ENCODE assay signal across 9 mouse cellular contexts in genomic region chr1:130699937-130700633, GRCm38 (mm10). TPM values are rescaled to one million over a fixed set of nuclear protein-coding genes. Genes with fewer than 3 reads are reported as not detected.
A peak's percentile ranks its signal among the peaks of the same experiment; 100 is the strongest.
DNase-seq lines count a peak whose midpoint lies in the region; ATAC-seq and TF ChIP-seq lines count a peak whose summit lies in the region.
"Had no signal": no experiment of that assay in that cellular context is flagged by ENCODE, and none has a peak within 500 bp of the region (broad histone marks: within the 10 kb centered on the region; RNA-seq: fewer than 3 reads in every experiment).

No protein-coding gene starts in this region.

- no peak for TF ChIP-seq CTCF in liver, postnatal 0 days (IDR thresholded peaks at IDR 0.05; ENCODE audit: low read depth)

- H3K9me3 ChIP-seq in heart, embryonic 11.5 days (replicated peaks; ENCODE audit: control insufficient read depth, low read length) = no peaks in the 10 kb centered on the region
- no peaks in the 10 kb centered on the region for H3K9me3 ChIP-seq in liver, postnatal 0 days (ENCODE audit: low read length)
- H3K9me3 ChIP-seq in forebrain, embryonic 10.5 days = no peaks in the 10 kb centered on the region

- H3K27ac ChIP-seq in heart, embryonic 11.5 days (ENCODE audit: low read depth, low read length) = no peak overlapping the region
- no peak overlapping the region for H3K27ac ChIP-seq in liver, postnatal 0 days (ENCODE audit: low read depth)
- H3K27ac ChIP-seq in forebrain, embryonic 10.5 days = no peak overlapping the region

- no peaks in the 10 kb centered on the region for H3K4me1 ChIP-seq in heart, embryonic 11.5 days (ENCODE audit: control insufficient read depth, insufficient read depth, low read length)
- H3K4me1 ChIP-seq in liver, postnatal 0 days (ENCODE audit: insufficient read depth) = no peaks in the 10 kb centered on the region
- no peaks in the 10 kb centered on the region for H3K4me1 ChIP-seq in forebrain, embryonic 10.5 days

- peak; percentile 98 for DNase-seq in heart, adult 11 months
- DNase-seq in cerebellum, adult 8-10 months = peak; percentile 41
- peak; percentile 17 for DNase-seq in layer of hippocampus, adult 9-11 months
- DNase-seq in right cerebral cortex, postnatal 25 days = peak; percentile 19
- no peak for DNase-seq in liver, postnatal 0 days
- no peak for DNase-seq in forebrain, embryonic 10.5 days (ENCODE audit: extremely low spot score, low spot score)
- no peak for DNase-seq in retina, embryonic 14.5 days (ENCODE audit: low spot score)

- H3K9ac ChIP-seq in heart, embryonic 11.5 days (ENCODE audit: low read depth, low read length) = no peak overlapping the region
- H3K9ac ChIP-seq in liver, postnatal 0 days (replicated peaks) = no peak overlapping the region

- no peak overlapping the region for H3K4me3 ChIP-seq in heart, embryonic 11.5 days (ENCODE audit: low read depth, low read length)
- no peak overlapping the region for H3K4me3 ChIP-seq in liver, postnatal 0 days (ENCODE audit: low read depth, low read length)
- no peak overlapping the region for H3K4me3 ChIP-seq in forebrain, embryonic 10.5 days

- ATAC-seq in heart, embryonic 11.5 days (replicated peaks; ENCODE audit: insufficient number of reproducible peaks, low FRiP score, low TSS enrichment) = no peak
- no peak for ATAC-seq in liver, postnatal 0 days

- peaks cover 13% of the 10 kb centered on the region for H3K36me3 ChIP-seq in heart, embryonic 11.5 days (ENCODE audit: control insufficient read depth, insufficient read depth, low read length)
- peaks cover 56% of the 10 kb centered on the region for H3K36me3 ChIP-seq in liver, postnatal 0 days (replicated peaks; ENCODE audit: insufficient read depth, low read length)
- H3K36me3 ChIP-seq in forebrain, embryonic 10.5 days (replicated peaks) = peaks cover 62% of the 10 kb centered on the region

- no peak overlapping the region for H3K4me2 ChIP-seq in heart, embryonic 11.5 days
- H3K4me2 ChIP-seq in liver, postnatal 0 days (ENCODE audit: low read depth, low read length) = no peak overlapping the region

- 86% methylated on average over 10 of the region's 10 CpGs for WGBS in heart, embryonic 11.5 days (ENCODE audit: insufficient replicate concordance)
- WGBS in liver, postnatal 0 days (ENCODE audit: insufficient replicate concordance) = 81% methylated on average over 10 of the region's 10 CpGs
- WGBS in forebrain, embryonic 10.5 days = 91% methylated on average over 10 of the region's 10 CpGs

- H3K27me3 ChIP-seq in heart, embryonic 11.5 days (ENCODE audit: control insufficient read depth, insufficient read depth, low read length) = no peaks in the 10 kb centered on the region
- H3K27me3 ChIP-seq in liver, postnatal 0 days (ENCODE audit: insufficient read depth, low read length) = no peaks in the 10 kb centered on the region
- H3K27me3 ChIP-seq in forebrain, embryonic 10.5 days (ENCODE audit: poor library complexity, severe bottlenecking) = no peaks in the 10 kb centered on the region

- no peak for TF ChIP-seq EP300 in liver, postnatal 0 days (IDR thresholded peaks at IDR 0.05; ENCODE audit: low read depth)

RNA-seq across cellular contexts. Expression of gene Gm29427, which starts 15.5 kb away (rescaled TPM):
- not detected in 2 replicates for polyA plus RNA-seq in heart, embryonic 11.5 days (2014; fragmentation: Nextera tagmentation; extraction: Ambion mirVana)
- polyA plus RNA-seq in liver, postnatal 0 days (2015; fragmentation: Nextera tagmentation; extraction: Ambion mirVana) = 0.07 TPM in 1 of 2 replicates, not detected in the other
- polyA plus RNA-seq in forebrain, embryonic 10.5 days (2016; fragmentation: Nextera tagmentation; extraction: Ambion mirVana) = not detected in 2 replicates
- polyA plus RNA-seq: limb, embryonic 14.5 days had no signal

RNA-seq across cellular contexts. Expression of gene Yod1, which starts 17.0 kb away (rescaled TPM):
- polyA plus RNA-seq in heart, embryonic 11.5 days (2014; fragmentation: Nextera tagmentation; extraction: Ambion mirVana) = 6.5 and 11.1 TPM in 2 replicates
- polyA plus RNA-seq in liver, postnatal 0 days (2015; fragmentation: Nextera tagmentation; extraction: Ambion mirVana) = 17.3 and 20.3 TPM in 2 replicates
- polyA plus RNA-seq in forebrain, embryonic 10.5 days (2016; fragmentation: Nextera tagmentation; extraction: Ambion mirVana) = 10.6 and 11.5 TPM in 2 replicates

RNA-seq across cellular contexts. Expression of gene Pfkfb2, which starts 29.0 kb away (rescaled TPM):
- 4.8 and 5.4 TPM in 2 replicates for polyA plus RNA-seq in heart, embryonic 11.5 days (2014; fragmentation: Nextera tagmentation; extraction: Ambion mirVana)
- 2.0 and 2.6 TPM in 2 replicates for polyA plus RNA-seq in liver, postnatal 0 days (2015; fragmentation: Nextera tagmentation; extraction: Ambion mirVana)
- 4.5 and 5.7 TPM in 2 replicates for polyA plus RNA-seq in forebrain, embryonic 10.5 days (2016; fragmentation: Nextera tagmentation; extraction: Ambion mirVana)

RNA-seq across cellular contexts. Expression of gene AA986860, which starts 31.7 kb away (rescaled TPM):
- 0.69 and 1.2 TPM in 2 replicates for polyA plus RNA-seq in heart, embryonic 11.5 days (2014; fragmentation: Nextera tagmentation; extraction: Ambion mirVana)
- polyA plus RNA-seq in liver, postnatal 0 days (2015; fragmentation: Nextera tagmentation; extraction: Ambion mirVana) = 1.1 and 1.4 TPM in 2 replicates
- 0.42 and 0.64 TPM in 2 replicates for polyA plus RNA-seq in forebrain, embryonic 10.5 days (2016; fragmentation: Nextera tagmentation; extraction: Ambion mirVana)

RNA-seq across cellular contexts. Expression of gene C4bp, which starts 38.7 kb away (rescaled TPM):
- not detected in 2 replicates for polyA plus RNA-seq in heart, embryonic 11.5 days (2014; fragmentation: Nextera tagmentation; extraction: Ambion mirVana)
- polyA plus RNA-seq in liver, postnatal 0 days (2015; fragmentation: Nextera tagmentation; extraction: Ambion mirVana) = 10.0 and 10.8 TPM in 2 replicates
- not detected in 2 replicates for polyA plus RNA-seq in forebrain, embryonic 10.5 days (2016; fragmentation: Nextera tagmentation; extraction: Ambion mirVana)
- polyA plus RNA-seq: limb, embryonic 14.5 days had no signal

Comparison
In these comparisons a context has a peak if more than half of its experiments do, and no peak if none do; other contexts are left out.
1. DNase-seq: peak in heart, adult 11 months (single experiment), cerebellum, adult 8-10 months (single experiment), layer of hippocampus, adult 9-11 months (single experiment) and right cerebral cortex, postnatal 25 days (single experiment); none in liver, postnatal 0 days (single experiment), forebrain, embryonic 10.5 days (single experiment) and retina, embryonic 14.5 days (single experiment).